Mouse (Mus musculus) left cerebral cortex, adult 6 months (tissue): ENCODE measurements around the gene Ascl5. TPM values are rescaled to one million over a fixed set of nuclear protein-coding genes. Genes with fewer than 3 reads are reported as not detected.

Experiments used
- long read RNA-seq, 2 experiments: library from polyadenylated mRNA; unstranded; transcript quantifications; one replicate each; pipeline ENCODE4 v2.0.0; 2019 to 2020
- polyA plus RNA-seq: library from polyadenylated mRNA; unstranded; fragments of <200 nt; fragmentation: Nextera tagmentation; gene quantifications from 2 replicates; pipeline ENCODE4 v1.2.3, GENCODE M21; 2021

Gene Ascl5
- 0.93 TPM in 1 of 2 replicates, not detected in the other for polyA plus RNA-seq
- long read RNA-seq, experiment 1, partial matches to known transcripts, result 0 of 3 reads
- long read RNA-seq, experiment 1, other reads (novel, unspliced or antisense), result 2 of 3 reads
- long read RNA-seq, experiment 2, partial matches to known transcripts, result 0 of 2 reads
- long read RNA-seq, experiment 2, other reads (novel, unspliced or antisense), result 2 of 2 reads

DNA sequence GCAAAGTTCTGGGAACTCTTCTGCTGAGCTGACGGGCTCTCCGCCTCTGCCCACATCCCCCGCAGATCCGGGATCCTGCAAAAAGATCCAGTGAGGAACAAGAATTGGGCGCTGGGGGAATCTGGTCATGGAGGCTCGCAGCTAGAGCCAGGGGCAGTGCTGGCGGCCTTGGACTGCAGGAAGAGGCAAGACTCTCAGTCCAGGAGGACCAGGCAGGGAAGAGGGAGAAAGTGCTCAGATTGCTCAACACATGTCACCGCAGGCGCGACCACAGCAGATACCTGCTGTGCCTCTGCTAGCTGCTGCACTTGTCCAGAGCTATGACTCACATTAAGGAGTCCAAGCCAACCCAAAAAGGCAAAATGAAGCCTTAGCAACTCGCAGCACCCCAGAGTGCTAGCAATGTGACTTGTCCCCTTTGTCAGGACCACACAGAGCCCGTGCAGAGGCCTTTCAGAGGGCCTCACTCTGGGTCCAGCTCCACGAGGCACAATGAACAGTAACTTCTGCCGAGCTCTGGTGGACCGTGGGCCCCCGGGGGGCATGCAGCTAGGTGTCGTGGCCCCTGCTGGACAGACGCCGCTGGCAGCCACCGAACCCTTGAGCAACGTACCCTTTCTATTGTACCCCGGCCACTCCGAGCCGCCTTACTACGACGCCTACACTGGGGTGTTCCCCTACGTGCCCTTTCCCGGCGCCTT lies at the start of gene Ascl5:
Ascl5 (plus strand) TSS at position 493 of the 701 bp plus-strand sequence.

DNA sequence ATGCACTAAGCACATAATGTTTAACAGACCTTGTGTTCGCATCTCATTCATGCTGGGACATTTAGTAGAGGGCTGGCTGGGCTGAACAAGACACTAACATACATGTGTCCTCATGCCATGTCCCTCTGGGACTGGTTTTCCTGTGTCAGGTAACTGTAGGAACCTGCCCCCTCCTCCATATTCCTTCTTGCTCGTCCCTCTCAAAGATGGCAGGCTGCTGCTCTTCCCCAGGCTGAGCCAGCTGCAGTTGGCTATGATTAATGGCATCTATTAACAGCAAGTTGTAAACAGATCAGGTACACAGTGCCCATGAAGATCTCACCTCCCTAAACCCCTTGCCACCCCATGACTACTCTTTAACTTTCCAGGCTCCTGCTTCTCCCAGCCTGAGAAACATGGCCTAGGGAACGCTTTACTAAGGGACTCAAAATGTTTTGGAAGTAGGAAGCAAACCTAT lies 44.3 kb upstream of the Ascl5 start, which contains the start of gene Igfn1:
Igfn1 (minus strand) TSS at position 51 of the 457 bp plus-strand sequence.

DNA sequence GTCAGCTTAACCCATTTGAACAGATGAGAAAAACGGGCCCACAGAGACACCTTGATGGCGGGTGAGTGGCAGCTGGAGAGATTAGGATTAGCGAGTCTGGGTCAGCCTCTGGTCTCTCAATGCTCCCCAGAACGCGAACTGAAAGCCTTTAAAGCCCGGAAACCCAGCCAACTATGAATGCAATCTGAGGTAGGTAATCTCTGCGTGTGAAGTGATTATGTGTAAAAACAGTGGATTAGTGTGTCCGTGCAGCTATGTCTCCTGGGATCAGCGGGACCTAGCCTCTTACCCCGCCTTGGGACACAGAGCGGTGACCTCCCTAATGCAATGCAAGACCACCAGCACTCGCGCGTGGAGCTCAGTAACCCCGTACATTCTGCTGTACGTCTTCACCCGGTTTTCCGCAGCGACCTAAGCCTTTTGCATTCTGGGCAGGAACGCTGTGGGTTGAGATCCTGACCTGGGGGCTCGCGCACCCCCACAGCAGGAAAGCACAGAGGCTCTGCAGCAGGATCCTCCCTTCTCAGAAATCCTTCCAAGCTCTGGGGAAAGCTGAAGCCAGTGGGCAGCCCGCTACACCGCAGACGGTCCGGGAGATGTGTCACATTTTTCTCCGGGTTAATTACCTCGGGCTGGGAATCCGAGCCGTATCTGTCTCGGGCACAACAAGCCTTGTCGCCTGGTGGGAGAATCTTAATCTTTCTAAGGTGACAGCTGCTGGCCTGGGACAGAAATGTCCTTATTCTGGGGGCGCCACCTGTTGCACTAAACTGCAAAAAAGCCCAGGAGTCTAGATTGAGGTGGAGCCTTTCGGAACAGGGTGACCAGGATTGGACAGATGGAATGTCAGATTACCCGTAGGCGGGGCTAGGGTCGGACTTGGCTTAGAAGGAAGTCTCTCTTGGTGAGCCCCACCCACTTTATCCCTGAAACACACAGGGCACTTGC lies 43.1 kb upstream of the Ascl5 start, which contains the start of gene Tmem9:
Tmem9 (plus strand) TSS at position 940 of the 948 bp plus-strand sequence.

DNA sequence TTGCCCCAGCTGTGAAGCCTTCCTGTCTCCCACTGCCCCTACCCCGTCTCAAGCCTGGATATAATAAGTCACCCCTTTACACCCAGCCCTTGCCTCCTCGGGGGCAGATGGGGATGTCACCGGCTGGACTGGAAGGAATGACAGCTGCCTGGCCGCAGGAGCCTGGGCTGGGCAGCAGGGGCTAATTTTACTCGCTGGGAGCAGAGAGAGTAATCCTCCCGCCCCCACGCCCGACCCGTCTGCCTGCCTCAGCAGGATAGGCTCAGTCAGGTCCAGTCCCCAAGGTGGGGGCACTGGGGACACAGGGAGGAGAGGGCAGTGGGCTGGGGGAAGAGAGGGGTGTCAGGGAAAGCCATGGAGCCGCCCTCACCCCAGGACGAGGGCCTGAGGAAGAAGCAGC lies 1.9 kb downstream of the Ascl5 start, which contains the start of gene Cacna1s:
Cacna1s (plus strand) TSS at position 204 of the 400 bp plus-strand sequence.

Other genes starting within 250 kb of the Ascl5 start
- 0.39 and 1.4 TPM in 2 replicates for gene Lad1, start 232.2 kb upstream of the Ascl5 start, polyA plus RNA-seq
- 7.4 and 10.4 TPM in 2 replicates for gene Tnnt2, start 214.4 kb upstream of the Ascl5 start, polyA plus RNA-seq
- gene Pkp1, start 131.6 kb upstream of the Ascl5 start, polyA plus RNA-seq, result 0.03 and 0.07 TPM in 2 replicates
- gene Igfn1, start 44.5 kb upstream of the Ascl5 start, polyA plus RNA-seq, result 1.8 and 2.0 TPM in 2 replicates
- 70.5 and 90.9 TPM in 2 replicates for gene Tmem9, start 42.7 kb upstream of the Ascl5 start, polyA plus RNA-seq
- gene Cacna1s, start 1.9 kb downstream of the Ascl5 start, polyA plus RNA-seq, result 0.55 and 0.83 TPM in 2 replicates
- 4.4 and 5.7 TPM in 2 replicates for gene Kif21b, start 80.6 kb downstream of the Ascl5 start, polyA plus RNA-seq
- gene Mroh3, start 162.0 kb downstream of the Ascl5 start, polyA plus RNA-seq, result 0.06 and 0.13 TPM in 2 replicates
- 0.65 and 1.1 TPM in 2 replicates for gene Inava, start 183.5 kb downstream of the Ascl5 start, polyA plus RNA-seq
- 4.3 and 9.9 TPM in 2 replicates for gene Gpr25, start 210.1 kb downstream of the Ascl5 start, polyA plus RNA-seq